ENCODE assay signal across 8 mouse cellular contexts in genomic region chr14:21018977-21019376, GRCm38 (mm10). TPM values are rescaled to one million over a fixed set of nuclear protein-coding genes. Genes with fewer than 3 reads are reported as not detected.
DNase-seq lines count a peak whose midpoint lies in the region; ATAC-seq lines count a peak whose summit lies in the region.

No protein-coding gene starts in this region.

- H3K4me2 ChIP-seq in kidney, embryonic 16.5 days (replicated peaks; ENCODE audit: low read depth, low read length): no peak overlapping the region
- H3K4me2 ChIP-seq in kidney, embryonic 14.5 days (replicated peaks; ENCODE audit: low read depth, low read length): no peak overlapping the region

- no peak overlapping the region for H3K4me3 ChIP-seq in kidney, embryonic 16.5 days (ENCODE audit: low read length)
- no peak overlapping the region for H3K4me3 ChIP-seq in kidney, embryonic 14.5 days (ENCODE audit: low read length)

- peaks cover 49% of the 10 kb centered on the region for H3K36me3 ChIP-seq in kidney, embryonic 16.5 days (ENCODE audit: insufficient read depth, low read length)
- peaks cover 63% of the 10 kb centered on the region for H3K36me3 ChIP-seq in kidney, embryonic 14.5 days (ENCODE audit: control insufficient read depth, insufficient read depth, low read length)

- H3K27ac ChIP-seq in kidney, embryonic 16.5 days (ENCODE audit: low read length): no peak overlapping the region
- no peak overlapping the region for H3K27ac ChIP-seq in kidney, embryonic 14.5 days (ENCODE audit: low read depth, low read length)

- H3K4me1 ChIP-seq in kidney, embryonic 16.5 days (ENCODE audit: insufficient read depth, low read length): no peaks in the 10 kb centered on the region
- no peaks in the 10 kb centered on the region for H3K4me1 ChIP-seq in kidney, embryonic 14.5 days (ENCODE audit: control insufficient read depth, insufficient read depth, low read length)

- peak; percentile 65; the same call in 1 of the 2 replicates for ATAC-seq in kidney, embryonic 16.5 days (ENCODE audit: low FRiP score, low TSS enrichment)
- no peak for ATAC-seq in kidney, embryonic 14.5 days (ENCODE audit: low FRiP score, low TSS enrichment)

- no peaks in the 10 kb centered on the region for H3K27me3 ChIP-seq in kidney, embryonic 16.5 days (ENCODE audit: insufficient read depth, low read length)
- H3K27me3 ChIP-seq in kidney, embryonic 14.5 days (ENCODE audit: control insufficient read depth, insufficient read depth, low read length): no peaks in the 10 kb centered on the region

- no peaks in the 10 kb centered on the region for H3K9me3 ChIP-seq in kidney, embryonic 16.5 days (ENCODE audit: low read length)
- H3K9me3 ChIP-seq in kidney, embryonic 14.5 days (ENCODE audit: control insufficient read depth, low read length): no peaks in the 10 kb centered on the region

- no peak overlapping the region for H3K9ac ChIP-seq in kidney, embryonic 16.5 days (replicated peaks; ENCODE audit: low read length)
- H3K9ac ChIP-seq in kidney, embryonic 14.5 days (ENCODE audit: low read depth, low read length): no peak overlapping the region

- peak; percentile 51 for DNase-seq in CD4-positive helper T cell, adult 2 months (ENCODE audit: low read depth, low spot score)
- DNase-seq in MN1 (ENCODE audit: low spot score): peak; percentile 53
- DNase-seq in embryo, embryonic 11.5 days (ENCODE audit: low read depth, low spot score): peak; percentile 17
- peak; percentile 19 for DNase-seq in lung, postnatal 14 days
- DNase-seq in right cerebral cortex, postnatal 36 days (ENCODE audit: low spot score in 2 of 2): no peak
- DNase-seq in spleen, postnatal 14 days (ENCODE audit: low spot score in 2 of 2): no peak

- 49% methylated on average over 3 of the region's 3 CpGs for WGBS in kidney, embryonic 16.5 days
- 43% methylated on average over 3 of the region's 3 CpGs for WGBS in kidney, embryonic 14.5 days

RNA-seq across cellular contexts. Expression of gene Ap3m1, which starts 33.3 kb away (rescaled TPM):
- 79.1 and 82.5 TPM in 2 replicates for polyA plus RNA-seq in kidney, embryonic 16.5 days (2015; fragmentation: Nextera tagmentation; extraction: Ambion mirVana)
- polyA plus RNA-seq in kidney, embryonic 14.5 days (2014; fragmentation: Nextera tagmentation; extraction: Ambion mirVana): 70.0 and 89.8 TPM in 2 replicates

RNA-seq across cellular contexts. Expression of gene Adk, which starts 33.4 kb away (rescaled TPM):
- polyA plus RNA-seq in kidney, embryonic 16.5 days (2015; fragmentation: Nextera tagmentation; extraction: Ambion mirVana): 158 and 167 TPM in 2 replicates
- 155 and 156 TPM in 2 replicates for polyA plus RNA-seq in kidney, embryonic 14.5 days (2014; fragmentation: Nextera tagmentation; extraction: Ambion mirVana)

Comparison
In these comparisons a context has a peak if more than half of its experiments do, and no peak if none do; other contexts are left out.
1. DNase-seq: peak in CD4-positive helper T cell, adult 2 months (single experiment), MN1 (single experiment), embryo, embryonic 11.5 days (single experiment) and lung, postnatal 14 days (single experiment); none in right cerebral cortex, postnatal 36 days (0 of 2) and spleen, postnatal 14 days (0 of 2).